Mouse (Mus musculus): ENCODE measurements around the gene Calhm6.

Gene Calhm6

GRCm38 (mm10) chr10:34110863-34111465 lies 16.8 kb downstream of the Calhm6 start:
- no peak for DNase-seq (ENCODE audit: low read depth, low spot score)

DNA sequence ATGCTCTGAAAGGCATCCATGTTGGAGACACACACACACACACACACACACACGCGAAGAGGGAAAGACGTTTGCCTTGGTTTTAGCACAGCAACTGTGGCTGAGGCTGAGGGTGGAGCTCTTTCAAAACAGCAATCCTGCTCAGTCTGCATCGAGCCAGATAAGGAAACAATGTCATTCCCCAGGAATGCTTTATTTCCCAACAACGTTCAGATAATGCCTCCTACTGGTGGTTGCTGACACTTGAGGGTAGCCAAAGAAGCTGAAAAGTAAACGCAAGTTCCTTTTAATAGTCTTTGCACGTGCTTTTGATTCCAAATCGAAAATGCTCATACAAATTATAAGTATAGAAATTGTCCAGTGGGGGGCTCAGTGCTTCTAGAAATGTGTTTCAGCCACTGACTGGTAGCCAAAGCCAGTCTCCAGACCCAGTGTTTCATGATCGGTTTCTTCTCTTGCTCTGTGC lies 31.3 kb downstream of the Calhm6 start, which contains the start of gene Calhm5:
Calhm5 (minus strand) TSS at position 102 of the 466 bp plus-strand sequence.
- peak; percentile 20 for DNase-seq (ENCODE audit: low read depth, low spot score)

- no peak for DNase-seq (ENCODE audit: low read depth, low spot score)
These were observed 31.8 kb downstream of the Calhm6 start for GRCm38 (mm10) chr10:34095964-34096363.

DNA sequence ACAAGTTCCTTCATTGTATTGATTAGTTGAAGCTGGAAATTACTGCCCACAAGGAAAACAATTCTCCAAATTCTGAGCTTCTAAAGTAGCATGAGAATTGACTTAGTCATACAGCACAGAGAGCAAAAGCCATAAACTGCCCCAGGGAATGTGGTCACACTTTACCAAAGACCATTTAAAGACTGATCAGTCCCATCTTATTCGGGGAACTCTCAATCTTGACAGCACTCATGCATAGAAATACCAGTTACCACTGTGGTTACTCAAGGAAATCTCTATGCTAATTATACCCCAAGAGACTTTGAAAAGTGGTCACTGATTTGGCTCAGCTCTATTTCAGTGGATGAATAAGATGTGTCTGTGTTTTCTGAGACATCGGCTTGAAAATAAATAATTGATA lies 32.6 kb downstream of the Calhm6 start:
- DNase-seq (ENCODE audit: low read depth, low spot score), result no peak

DNA sequence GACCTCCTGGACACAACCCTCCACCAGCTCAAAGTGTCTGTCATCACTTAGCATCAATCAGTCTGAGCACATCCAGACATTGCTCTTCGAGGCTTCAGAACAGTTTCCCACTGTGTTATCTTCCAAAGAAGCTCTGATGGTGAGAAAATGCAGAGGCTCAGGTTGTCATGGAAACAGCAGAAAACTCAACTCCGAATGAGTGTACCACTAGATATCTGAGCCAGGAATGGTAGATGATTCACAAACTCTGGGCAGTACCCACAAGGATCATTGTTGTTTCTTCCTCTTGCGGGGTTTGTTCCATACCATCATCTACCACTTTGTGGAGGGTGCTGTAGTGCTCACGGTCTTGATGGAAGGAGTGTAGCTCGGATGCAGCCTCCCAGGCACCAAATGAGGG lies 35.9 kb downstream of the Calhm6 start:
- no peak for DNase-seq (ENCODE audit: low read depth, low spot score)

DNA sequence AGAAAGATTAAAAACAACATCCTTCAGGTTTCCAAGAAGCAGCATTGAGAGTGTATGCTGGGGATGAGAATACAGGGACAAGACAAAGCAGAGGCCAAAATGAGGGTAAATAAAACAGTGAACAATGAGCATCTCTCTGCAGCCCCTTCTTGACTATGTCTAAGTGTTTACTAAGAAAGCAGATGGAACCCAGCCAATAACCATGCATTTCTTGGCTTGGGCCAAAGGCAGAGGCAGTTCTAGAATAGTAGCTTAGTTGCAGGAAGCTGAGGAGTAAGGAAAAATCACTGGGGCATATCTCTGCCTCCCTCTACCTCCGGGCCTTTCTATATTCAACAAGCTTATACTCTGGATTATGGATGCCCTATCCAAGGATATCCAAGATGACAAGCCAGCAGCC lies 37.3 kb downstream of the Calhm6 start:
- no peak for DNase-seq (ENCODE audit: low read depth, low spot score)

DNA sequence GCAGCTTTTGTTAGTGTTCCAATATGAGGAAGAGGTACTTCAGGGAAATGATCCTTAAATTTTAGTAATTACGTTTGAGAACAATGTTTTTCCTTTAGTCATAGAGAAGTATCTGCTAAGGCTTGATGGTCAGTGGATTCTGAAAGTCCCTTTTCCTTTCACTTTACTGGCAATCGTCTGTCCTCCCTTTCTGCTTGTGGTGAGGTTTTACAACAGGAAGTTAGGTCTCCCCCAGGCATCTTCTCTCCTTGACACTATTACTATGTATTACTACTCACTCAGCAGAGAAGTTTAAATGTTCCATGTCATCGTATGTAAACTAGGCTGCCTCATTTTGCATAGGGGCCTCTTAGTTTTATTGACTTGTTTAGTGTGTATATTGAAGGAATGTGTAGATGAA lies 38.3 kb downstream of the Calhm6 start:
- DNase-seq (ENCODE audit: low read depth, low spot score), result no peak

GRCm38 (mm10) chr10:34088515-34088914 lies 39.3 kb downstream of the Calhm6 start:
- no peak for DNase-seq (ENCODE audit: low read depth, low spot score)

DNA sequence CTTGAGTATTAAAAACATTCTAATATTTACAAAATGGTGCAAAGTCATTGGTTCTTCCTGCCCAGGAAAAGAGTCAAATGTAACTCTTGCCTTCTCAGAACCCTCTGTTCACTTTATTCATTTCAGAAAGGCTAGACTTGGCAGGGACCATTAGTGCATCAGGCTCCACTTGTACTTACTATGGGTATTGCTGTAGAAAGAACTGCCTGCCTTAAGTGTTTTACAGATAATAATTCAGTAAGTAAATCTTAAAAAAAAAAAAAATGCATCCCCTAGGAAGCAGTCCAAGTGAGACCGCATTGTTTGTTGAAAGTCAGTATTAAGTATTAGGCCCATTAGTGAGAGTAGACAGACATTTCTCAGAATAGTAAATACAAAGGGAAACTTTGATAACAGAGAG lies 41.3 kb downstream of the Calhm6 start:
- DNase-seq (ENCODE audit: low read depth, low spot score), result no peak
